Mouse (Mus musculus): Measurements from ENCODE around the gene Stk26. TPM values are rescaled to one million over a fixed set of nuclear protein-coding genes. Genes with fewer than 3 reads are reported as not detected.

The Stk26 gene
- polyA plus RNA-seq, 1 experiment = not detected

GRCm38 (mm10) chrX:50805654-50806053 is 35.2 kb upstream of the Stk26 start:
- no peak overlapping the region for H3ac ChIP-seq (ENCODE audit: control insufficient read depth, insufficient read length)
- H3K79me2 ChIP-seq (ENCODE audit: control insufficient read depth, insufficient read depth) = no peaks in the 10 kb centered on the region
- H3K36me3 ChIP-seq (ENCODE audit: control insufficient read depth, insufficient read depth) = no peaks in the 10 kb centered on the region
- H3K4me3 ChIP-seq = no peak overlapping the region
- no peaks in the 10 kb centered on the region for H3K27me3 ChIP-seq (ENCODE audit: control insufficient read depth, insufficient read depth, insufficient read length)
- TF ChIP-seq POLR2AphosphoS2 (IDR thresholded peaks at IDR 0.05; ENCODE audit: insufficient read length, low read depth) (no peak), MYOD1 (IDR thresholded peaks at IDR 0.05; ENCODE audit: control insufficient read depth in 1 of 3, insufficient read length in 2 of 3, low read depth in 2 of 3) (no peak), CEBPB (IDR thresholded peaks at IDR 0.05; ENCODE audit: insufficient read depth, poor library complexity, severe bottlenecking) (no peak), REST (IDR thresholded peaks at IDR 0.05; ENCODE audit: insufficient read depth, insufficient read length) (no peak), USF1 (IDR thresholded peaks at IDR 0.05; ENCODE audit: low read depth) (no peak), E2F4 (IDR thresholded peaks at IDR 0.05; ENCODE audit: insufficient read depth) (no peak), SRF (IDR thresholded peaks at IDR 0.05; ENCODE audit: control insufficient read depth, insufficient read length, low read depth) (no peak), POLR2A (IDR thresholded peaks at IDR 0.05; ENCODE audit: insufficient read length, low read depth) (no peak), TCF12 (IDR thresholded peaks at IDR 0.05; ENCODE audit: insufficient read depth, poor library complexity, severe bottlenecking) (no peak), MYOG (IDR thresholded peaks at IDR 0.05; ENCODE audit: control insufficient read depth in 1 of 3, insufficient read depth in 1 of 3, insufficient read length in 2 of 3, low read depth in 2 of 3) (no peak)
- H3K4me2 ChIP-seq (ENCODE audit: low read depth) = no peak overlapping the region

- H3K4me2 ChIP-seq (ENCODE audit: low read depth) = no peak overlapping the region
- H3K36me3 ChIP-seq (ENCODE audit: control insufficient read depth, insufficient read depth) = no peaks in the 10 kb centered on the region
- H3K27me3 ChIP-seq (ENCODE audit: control insufficient read depth, insufficient read depth, insufficient read length) = no peaks in the 10 kb centered on the region
- no peak for TF ChIP-seq SRF (IDR thresholded peaks at IDR 0.05; ENCODE audit: control insufficient read depth, insufficient read length, low read depth)
- TF ChIP-seq E2F4 (IDR thresholded peaks at IDR 0.05; ENCODE audit: insufficient read depth) = no peak
- no peak for TF ChIP-seq MYOD1 (IDR thresholded peaks at IDR 0.05; ENCODE audit: control insufficient read depth in 1 of 3, insufficient read length in 2 of 3, low read depth in 2 of 3)
- no peak for TF ChIP-seq TCF12 (IDR thresholded peaks at IDR 0.05; ENCODE audit: insufficient read depth, poor library complexity, severe bottlenecking)
- TF ChIP-seq USF1 (IDR thresholded peaks at IDR 0.05; ENCODE audit: low read depth) = no peak
- TF ChIP-seq POLR2AphosphoS2 (IDR thresholded peaks at IDR 0.05; ENCODE audit: insufficient read length, low read depth) = no peak
- TF ChIP-seq POLR2A (IDR thresholded peaks at IDR 0.05; ENCODE audit: insufficient read length, low read depth) = no peak
- no peak for TF ChIP-seq CEBPB (IDR thresholded peaks at IDR 0.05; ENCODE audit: insufficient read depth, poor library complexity, severe bottlenecking)
- no peak for TF ChIP-seq REST (IDR thresholded peaks at IDR 0.05; ENCODE audit: insufficient read depth, insufficient read length)
- no peak for TF ChIP-seq MAX (IDR thresholded peaks at IDR 0.05; ENCODE audit: low read depth)
- TF ChIP-seq TCF3 (IDR thresholded peaks at IDR 0.05; ENCODE audit: insufficient read length, low read depth) = no peak
- no peak overlapping the region for H3K4me3 ChIP-seq
- no peaks in the 10 kb centered on the region for H3K79me2 ChIP-seq (ENCODE audit: control insufficient read depth, insufficient read depth)
- no peak overlapping the region for H3ac ChIP-seq (ENCODE audit: control insufficient read depth, insufficient read length)
Measured at GRCm38 (mm10) chrX:50823856-50824255, 17.0 kb upstream of the Stk26 start.

- no peak overlapping the region for H3K4me3 ChIP-seq
- no peaks in the 10 kb centered on the region for H3K36me3 ChIP-seq (ENCODE audit: control insufficient read depth, insufficient read depth)
- H3K4me2 ChIP-seq (ENCODE audit: low read depth) = no peak overlapping the region
- no peaks in the 10 kb centered on the region for H3K27me3 ChIP-seq (ENCODE audit: control insufficient read depth, insufficient read depth, insufficient read length)
- TF ChIP-seq MAX (IDR thresholded peaks at IDR 0.05; ENCODE audit: low read depth) (no peak), TCF12 (IDR thresholded peaks at IDR 0.05; ENCODE audit: insufficient read depth, poor library complexity, severe bottlenecking) (no peak)
- no peaks in the 10 kb centered on the region for H3K79me2 ChIP-seq (ENCODE audit: control insufficient read depth, insufficient read depth)
- no peak overlapping the region for H3ac ChIP-seq (ENCODE audit: control insufficient read depth, insufficient read length)
Measured at GRCm38 (mm10) chrX:50835592-50835991, 5.3 kb upstream of the Stk26 start.

DNA sequence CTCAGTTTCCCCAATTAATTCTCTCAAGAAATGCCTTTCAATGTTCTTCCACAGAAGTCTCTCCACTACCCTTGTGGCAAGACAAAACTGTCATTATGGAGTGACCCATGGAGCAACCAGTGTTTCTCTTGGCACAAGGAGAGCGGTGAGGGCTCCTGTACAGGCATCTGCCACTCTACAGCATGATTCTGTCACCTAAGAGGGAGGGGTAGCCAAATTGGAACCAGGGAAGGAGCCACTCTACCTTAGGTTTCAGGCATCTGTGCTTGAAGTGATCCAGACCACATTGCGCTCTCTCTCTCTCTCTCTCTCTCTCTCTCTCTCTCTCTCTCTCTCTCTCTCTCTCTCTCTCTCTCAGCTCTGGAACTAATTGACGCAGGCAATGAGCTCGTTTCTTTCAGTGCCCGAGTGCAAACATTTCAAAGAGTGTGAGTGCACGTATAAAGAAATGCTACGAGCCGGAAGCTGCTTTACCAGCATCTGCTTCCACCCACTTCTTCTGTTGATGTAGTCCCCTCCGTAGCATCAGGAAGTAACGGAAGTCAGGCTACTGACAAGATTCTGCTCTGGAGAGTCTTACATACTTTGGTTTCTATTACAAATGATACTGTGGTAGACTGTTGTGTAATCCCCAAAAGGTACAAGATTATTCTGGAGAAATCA is 4.7 kb upstream of the Stk26 start:
- Histone ChIP-seq H3K27me3 (ENCODE audit: control insufficient read depth, insufficient read depth, insufficient read length) (no peaks in the 10 kb centered on the region), H3K79me2 (ENCODE audit: control insufficient read depth, insufficient read depth) (no peaks in the 10 kb centered on the region), H3K36me3 (ENCODE audit: control insufficient read depth, insufficient read depth) (no peaks in the 10 kb centered on the region), H3ac (ENCODE audit: control insufficient read depth, insufficient read length) (no peak overlapping the region), H3K4me2 (ENCODE audit: low read depth) (no peak overlapping the region), H3K4me3 (no peak overlapping the region)
- TF ChIP-seq SRF (IDR thresholded peaks at IDR 0.05; ENCODE audit: control insufficient read depth, insufficient read length, low read depth) = no peak
- no peak for TF ChIP-seq MAX (IDR thresholded peaks at IDR 0.05; ENCODE audit: low read depth)
- no peak for TF ChIP-seq TCF3 (IDR thresholded peaks at IDR 0.05; ENCODE audit: insufficient read length, low read depth)
- TF ChIP-seq TCF12 (IDR thresholded peaks at IDR 0.05; ENCODE audit: insufficient read depth, poor library complexity, severe bottlenecking) = no peak
- TF ChIP-seq MYOD1 (IDR thresholded peaks at IDR 0.05; ENCODE audit: control insufficient read depth in 1 of 3, insufficient read length in 2 of 3, low read depth in 2 of 3) = no peak
- no peak for TF ChIP-seq USF1 (IDR thresholded peaks at IDR 0.05; ENCODE audit: low read depth)
- no peak for TF ChIP-seq MYOG (IDR thresholded peaks at IDR 0.05; ENCODE audit: control insufficient read depth in 1 of 3, insufficient read depth in 1 of 3, insufficient read length in 2 of 3, low read depth in 2 of 3)
- TF ChIP-seq POLR2AphosphoS2 (IDR thresholded peaks at IDR 0.05; ENCODE audit: insufficient read length, low read depth) = no peak
- TF ChIP-seq E2F4 (IDR thresholded peaks at IDR 0.05; ENCODE audit: insufficient read depth) = no peak
- no peak for TF ChIP-seq CEBPB (IDR thresholded peaks at IDR 0.05; ENCODE audit: insufficient read depth, poor library complexity, severe bottlenecking)
- no peak for TF ChIP-seq POLR2A (IDR thresholded peaks at IDR 0.05; ENCODE audit: insufficient read length, low read depth)
- no peak for TF ChIP-seq REST (IDR thresholded peaks at IDR 0.05; ENCODE audit: insufficient read depth, insufficient read length)

GRCm38 (mm10) chrX:50841587-50841986 is 740 bp downstream of the Stk26 start:
- H3K36me3 ChIP-seq (ENCODE audit: control insufficient read depth, insufficient read depth) = no peaks in the 10 kb centered on the region
- no peaks in the 10 kb centered on the region for H3K27me3 ChIP-seq (ENCODE audit: control insufficient read depth, insufficient read depth, insufficient read length)
- H3K4me2 ChIP-seq (ENCODE audit: low read depth) = no peak overlapping the region
- H3K4me3 ChIP-seq = no peak overlapping the region
- TF ChIP-seq REST (IDR thresholded peaks at IDR 0.05; ENCODE audit: insufficient read depth, insufficient read length) (no peak), TCF3 (IDR thresholded peaks at IDR 0.05; ENCODE audit: insufficient read length, low read depth) (no peak), TCF12 (IDR thresholded peaks at IDR 0.05; ENCODE audit: insufficient read depth, poor library complexity, severe bottlenecking) (no peak), USF1 (IDR thresholded peaks at IDR 0.05; ENCODE audit: low read depth) (no peak), MYOD1 (IDR thresholded peaks at IDR 0.05; ENCODE audit: control insufficient read depth in 1 of 3, insufficient read length in 2 of 3, low read depth in 2 of 3) (no peak), E2F4 (IDR thresholded peaks at IDR 0.05; ENCODE audit: insufficient read depth) (no peak), POLR2A (IDR thresholded peaks at IDR 0.05; ENCODE audit: insufficient read length, low read depth) (no peak), CEBPB (IDR thresholded peaks at IDR 0.05; ENCODE audit: insufficient read depth, poor library complexity, severe bottlenecking) (no peak), SRF (IDR thresholded peaks at IDR 0.05; ENCODE audit: control insufficient read depth, insufficient read length, low read depth) (no peak), MYOG (IDR thresholded peaks at IDR 0.05; ENCODE audit: control insufficient read depth in 1 of 3, insufficient read depth in 1 of 3, insufficient read length in 2 of 3, low read depth in 2 of 3) (no peak), POLR2AphosphoS2 (IDR thresholded peaks at IDR 0.05; ENCODE audit: insufficient read length, low read depth) (no peak), MAX (IDR thresholded peaks at IDR 0.05; ENCODE audit: low read depth) (no peak)
- no peak overlapping the region for H3ac ChIP-seq (ENCODE audit: control insufficient read depth, insufficient read length)
- no peaks in the 10 kb centered on the region for H3K79me2 ChIP-seq (ENCODE audit: control insufficient read depth, insufficient read depth)
